Mouse (Mus musculus) megakaryocyte, embryonic 14.5 days (primary cell): ENCODE measurements around the gene Crk.

Experiments
- FLI1 ChIP-seq: IDR thresholded peaks from 2 replicates; pipeline ENCODE4 v1.6.1; 2012; ENCODE audit warnings: low read length, inconsistent platforms, mixed read lengths
- GATA1 ChIP-seq: IDR thresholded peaks from 3 replicates; pipeline ENCODE4 v1.6.1; 2012; ENCODE audit warnings: mixed read lengths, low read length, inconsistent platforms, borderline replicate concordance

DNA sequence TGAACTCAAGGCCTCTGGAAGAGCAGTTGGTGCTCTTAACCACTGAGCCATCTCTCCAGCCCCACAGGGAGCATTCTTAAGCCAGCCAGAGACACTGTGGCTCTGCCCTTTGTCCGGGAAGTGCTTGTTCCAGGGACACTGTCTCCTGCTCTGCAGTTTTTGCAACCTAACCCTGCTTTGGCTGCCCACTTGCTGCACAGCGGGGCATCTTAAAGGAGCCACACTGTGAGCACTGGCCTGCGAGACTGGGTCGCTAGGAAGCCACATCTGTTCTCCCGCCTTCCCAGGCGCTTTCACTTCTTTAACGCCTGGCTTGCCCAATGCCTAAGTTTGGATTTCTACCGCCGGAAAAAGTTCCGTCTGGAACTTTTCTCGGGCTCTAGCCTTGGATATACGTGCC, 36.5 kb downstream of the Crk start:
- TF ChIP-seq GATA1 = no peak
- no peak for TF ChIP-seq FLI1
